Mouse (Mus musculus) limb, embryonic 14.5 days (tissue): Measurements from ENCODE around the gene Lnx1. TPM values are rescaled to one million over a fixed set of nuclear protein-coding genes. Genes with fewer than 3 reads are reported as not detected.
A peak's percentile ranks its signal among the peaks of the same experiment; 100 is the strongest.

Experiments used
- ATAC-seq: fragments of 200-750 bp; cut with Nextera tagmentation; 2 replicates; pipeline ENCODE4 v1.8.0; 2017; ENCODE audit warnings: low read depth, moderate number of reproducible peaks, moderate TSS enrichment; ENCODE audit not compliant: low FRiP score
- DNase-seq: peaks from one replicate; pipeline ENCODE4 v3.0.0-alpha.2; 2015; ENCODE audit warnings: low spot score
- H3K27ac ChIP-seq: fragments of 300-500 bp; sonication (generic); replicated peaks from 2 replicates; pipeline ENCODE4 v1.5.1; 2014; ENCODE audit warnings: low read depth, mild to moderate bottlenecking, low read length, moderate library complexity, mixed read lengths
- H3K27me3 ChIP-seq: fragments of 300-500 bp; sonication (generic); 2 replicates; pipeline ENCODE4 v1.6.1; 2014; ENCODE audit warnings: low read length, mixed read lengths; ENCODE audit not compliant: control insufficient read depth, insufficient read depth
- H3K36me3 ChIP-seq: fragments of 300-500 bp; sonication (generic); 2 replicates; pipeline ENCODE4 v1.6.1; 2014; ENCODE audit warnings: mild to moderate bottlenecking, low read length, moderate library complexity, mixed read lengths; ENCODE audit not compliant: control insufficient read depth, insufficient read depth
- H3K4me1 ChIP-seq: fragments of 300-500 bp; sonication (generic); 2 replicates; pipeline ENCODE4 v1.6.1; 2014; ENCODE audit warnings: antibody characterized with exemption, low read length, mixed read lengths; ENCODE audit not compliant: control insufficient read depth, insufficient read depth
- H3K4me2 ChIP-seq: fragments of 300-500 bp; sonication (generic); replicated peaks from 2 replicates; pipeline ENCODE4 v1.6.1; 2014; ENCODE audit warnings: low read depth, mild to moderate bottlenecking, low read length, moderate library complexity; ENCODE audit not compliant: severe bottlenecking
- H3K4me3 ChIP-seq: fragments of 300-500 bp; sonication (generic); replicated peaks from 2 replicates; pipeline ENCODE4 v1.5.1; 2014; ENCODE audit warnings: low read length
- H3K9ac ChIP-seq: fragments of 300-500 bp; sonication (generic); 2 replicates; pipeline ENCODE4 v1.6.1; 2014; ENCODE audit warnings: mild to moderate bottlenecking, low read depth, low read length, moderate library complexity; ENCODE audit not compliant: severe bottlenecking
- H3K9me3 ChIP-seq: fragments of 300-500 bp; sonication (generic); 2 replicates; pipeline ENCODE4 v1.6.1; 2016; ENCODE audit warnings: low read length; ENCODE audit not compliant: control insufficient read depth
- POLR2A ChIP-seq: fragments of 200-500 bp; IDR thresholded peaks from 2 replicates; pipeline ENCODE4 v1.8.0; 2012; ENCODE audit warnings: inconsistent platforms, mild to moderate bottlenecking, moderate library complexity, borderline replicate concordance; ENCODE audit not compliant: insufficient read depth, insufficient read length; ENCODE audit errors: extremely low read depth
- WGBS: fragments of 180-500 bp; shearing (Covaris S2); extraction: QIAGEN DNeasy Blood & Tissue Kit; methylation state at CpG from one replicate; pipeline ENCODE4 v1.1.7; 2014; 5-methylcytosine and 5-hydroxymethylcytosine counted together
- polyA plus RNA-seq, 2 experiments: library from polyadenylated mRNA; depleted of rRNA in 1 of 2; stranded (reverse) in 1 of 2; unstranded in 1 of 2; fragments of >200 nt; fragmentation: Nextera tagmentation in 1 of 2; extraction: Ambion mirVana in 1 of 2; gene quantifications; 2 replicates each; pipeline versions ENCODE4 v1.2.1 to v1.2.3; 2012 to 2014

The Lnx1 gene
- polyA plus RNA-seq, 2 experiments: 0.92 to 1.0 TPM

DNA sequence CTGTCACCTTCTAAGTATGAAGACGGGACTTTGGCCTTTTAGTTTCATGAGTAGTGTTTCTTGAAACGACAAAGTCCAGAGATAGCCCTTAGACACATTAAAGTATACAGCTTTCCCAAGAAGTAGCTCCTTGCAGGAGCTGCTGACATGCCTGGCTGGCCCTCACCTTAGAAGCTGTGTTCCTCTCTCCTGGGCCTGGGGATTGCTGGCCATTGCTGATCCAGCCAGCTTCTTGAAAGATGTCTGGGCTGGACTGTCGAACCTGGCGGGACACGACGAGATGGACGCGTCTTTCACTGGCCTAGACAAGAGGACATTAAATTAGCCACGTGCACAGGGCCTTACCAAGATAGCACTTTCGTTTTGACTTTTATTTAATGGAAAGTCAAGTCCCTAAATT, 92.2 kb downstream of the Lnx1 start:
- H3K4me3 ChIP-seq: no peak overlapping the region
- no peaks in the 10 kb centered on the region for H3K36me3 ChIP-seq
- no peak overlapping the region for H3K4me2 ChIP-seq
- peaks cover 14% of the 10 kb centered on the region for H3K4me1 ChIP-seq
- no peaks in the 10 kb centered on the region for H3K9me3 ChIP-seq
- H3K27ac ChIP-seq: no peak overlapping the region
- no peak for TF ChIP-seq POLR2A
- H3K27me3 ChIP-seq: no peaks in the 10 kb centered on the region
- 84% methylated on average over 10 of the region's 10 CpGs for WGBS
- DNase-seq (no peak), ATAC-seq (no peak)
- no peak overlapping the region for H3K9ac ChIP-seq

DNA sequence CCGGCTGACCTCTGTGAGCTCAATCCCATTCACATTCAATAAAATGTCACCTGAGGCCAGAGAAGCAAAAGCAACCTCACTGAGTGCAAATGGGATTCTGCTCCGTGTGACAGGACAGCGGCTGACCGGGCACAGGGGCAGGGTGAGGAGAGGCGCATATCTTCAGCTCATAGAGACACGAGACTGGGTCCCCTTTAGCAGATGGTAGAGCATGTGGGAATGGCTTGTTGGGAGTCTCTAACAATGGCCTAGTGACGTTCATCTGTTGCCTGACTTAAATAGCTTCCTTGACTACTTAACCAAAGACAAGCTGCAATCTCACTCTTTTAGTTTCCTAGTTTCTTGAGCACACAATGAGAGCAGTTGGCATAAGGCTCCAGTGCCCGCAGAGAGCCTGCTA, 96.5 kb downstream of the Lnx1 start:
- Histone ChIP-seq H3K4me3 (no peak overlapping the region), H3K9me3 (no peaks in the 10 kb centered on the region), H3K9ac (no peak overlapping the region), H3K4me2 (no peak overlapping the region), H3K36me3 (no peaks in the 10 kb centered on the region), H3K27ac (no peak overlapping the region), H3K4me1 (0 out of 2 replicates have a peak, but pooled peaks cover 5% of the 10 kb centered on the region), H3K27me3 (no peaks in the 10 kb centered on the region)
- WGBS: 89% methylated on average over 8 of the region's 8 CpGs
- DNase-seq: no peak
- ATAC-seq: no peak
- no peak for TF ChIP-seq POLR2A

DNA sequence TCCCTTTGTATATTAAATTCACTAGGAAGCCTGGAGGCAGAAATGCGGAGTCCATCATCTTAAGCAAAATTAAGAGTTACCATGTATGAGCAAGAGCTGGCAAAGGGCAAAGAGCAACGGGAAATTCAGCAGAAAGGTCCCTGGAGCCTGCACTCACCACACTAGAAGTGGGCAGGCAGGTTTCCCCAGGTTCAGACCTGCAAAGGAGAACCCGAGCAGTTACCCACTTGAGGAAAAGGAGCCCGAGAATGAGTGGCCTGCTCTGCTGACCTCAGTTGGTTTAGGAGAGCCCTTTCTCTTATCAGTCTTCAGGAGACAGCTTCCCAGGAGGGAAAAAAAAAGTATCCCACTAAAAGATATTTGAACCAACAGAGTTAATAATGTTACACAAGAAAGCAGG, 99.4 kb downstream of the Lnx1 start:
- WGBS: 73% methylated on average over 4 of the region's 4 CpGs
- ATAC-seq: no peak
- no peak for TF ChIP-seq POLR2A
- Histone ChIP-seq H3K4me1 (0 out of 2 replicates have a peak, but pooled peaks cover 5% of the 10 kb centered on the region), H3K27me3 (no peaks in the 10 kb centered on the region), H3K27ac (no peak overlapping the region), H3K4me2 (no peak overlapping the region), H3K4me3 (no peak overlapping the region), H3K9ac (no peak overlapping the region), H3K36me3 (peaks cover 8% of the 10 kb centered on the region), H3K9me3 (no peaks in the 10 kb centered on the region)
- DNase-seq: no peak

DNA sequence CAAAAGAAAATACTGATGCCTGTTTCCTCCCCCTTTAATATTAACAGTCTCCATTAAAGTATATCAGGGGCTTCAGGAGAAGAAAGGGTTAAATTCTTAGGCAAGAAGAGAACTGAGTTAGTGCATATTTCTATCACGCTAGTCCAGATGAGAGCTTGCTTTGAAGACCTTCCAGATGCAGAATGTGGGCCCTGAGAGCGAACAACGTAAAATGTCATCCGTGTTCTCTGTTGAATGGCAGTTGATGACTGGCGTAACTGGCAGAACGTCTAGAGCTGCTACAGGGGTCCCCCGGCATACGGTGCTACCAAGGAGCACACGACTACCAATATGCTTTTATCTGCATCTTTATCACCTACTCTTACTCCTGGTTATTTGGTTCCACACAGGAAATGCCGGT, 100.3 kb downstream of the Lnx1 start:
- peaks cover 9% of the 10 kb centered on the region for H3K36me3 ChIP-seq
- WGBS: 51% methylated on average over 10 of the region's 10 CpGs
- no peaks in the 10 kb centered on the region for H3K9me3 ChIP-seq
- DNase-seq (no peak), ATAC-seq (no peak)
- H3K4me3 ChIP-seq: no peak overlapping the region
- no peak overlapping the region; the same call in 1 of the 2 replicates for H3K27ac ChIP-seq
- 0 out of 2 replicates have a peak, but pooled peaks cover 5% of the 10 kb centered on the region for H3K4me1 ChIP-seq
- TF ChIP-seq POLR2A: no peak
- no peak overlapping the region for H3K9ac ChIP-seq
- H3K27me3 ChIP-seq: no peaks in the 10 kb centered on the region
- H3K4me2 ChIP-seq: no peak overlapping the region

DNA sequence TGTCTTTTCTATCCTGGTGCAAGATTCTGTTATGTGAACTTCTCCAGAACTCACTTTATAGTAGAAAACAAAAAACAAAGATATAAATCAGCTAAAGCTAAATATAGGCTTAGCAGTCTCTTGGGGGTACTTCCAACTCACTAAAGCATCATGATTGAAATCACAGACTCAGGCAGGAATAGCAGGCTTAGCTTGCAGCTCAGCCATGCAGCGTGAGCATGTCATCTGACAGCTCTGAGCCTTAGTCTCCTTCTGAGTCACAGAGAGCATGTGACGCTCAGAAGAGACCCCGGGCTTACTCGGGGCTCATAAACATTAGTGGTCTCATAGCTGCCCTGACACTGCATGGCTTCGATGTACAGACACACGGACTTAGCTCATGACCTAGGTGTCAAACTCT, 100.7 kb downstream of the Lnx1 start:
- no peak overlapping the region for H3K4me2 ChIP-seq
- H3K27ac ChIP-seq: no peak overlapping the region
- peaks cover 13% of the 10 kb centered on the region for H3K36me3 ChIP-seq
- H3K9me3 ChIP-seq: no peaks in the 10 kb centered on the region
- WGBS: 43% methylated on average over 6 of the region's 6 CpGs
- H3K9ac ChIP-seq: no peak overlapping the region
- H3K27me3 ChIP-seq: no peaks in the 10 kb centered on the region
- no peak overlapping the region for H3K4me3 ChIP-seq
- 0 out of 2 replicates have a peak, but pooled peaks cover 5% of the 10 kb centered on the region for H3K4me1 ChIP-seq
- no peak for TF ChIP-seq POLR2A
- DNase-seq: peak; percentile 50
- ATAC-seq: no peak

DNA sequence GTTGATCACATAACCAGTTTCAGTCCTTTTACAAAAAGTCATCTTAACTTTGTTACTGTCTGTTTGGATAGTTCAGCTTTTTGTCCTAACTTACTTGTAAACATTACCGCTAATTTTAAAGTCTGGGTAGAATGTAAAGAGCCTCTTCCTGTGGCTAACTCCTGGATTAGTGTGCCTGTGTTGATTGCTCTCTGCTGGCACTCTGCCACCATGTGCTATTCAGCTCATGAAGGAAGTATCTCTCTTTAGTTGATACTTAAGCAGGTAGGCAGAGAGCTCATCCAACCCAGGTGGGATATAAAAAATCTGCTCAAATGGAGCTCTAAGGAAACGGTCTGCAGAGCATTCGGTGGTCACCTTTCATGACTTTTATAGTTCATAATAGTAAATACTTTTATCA, 101.5 kb downstream of the Lnx1 start:
- 40% methylated on average over 3 of the region's 3 CpGs for WGBS
- DNase-seq: no peak
- 0 out of 2 replicates have a peak, but pooled peaks cover 5% of the 10 kb centered on the region for H3K4me1 ChIP-seq
- H3K4me2 ChIP-seq: no peak overlapping the region
- H3K36me3 ChIP-seq: peaks cover 19% of the 10 kb centered on the region
- H3K9me3 ChIP-seq: no peaks in the 10 kb centered on the region
- no peak for TF ChIP-seq POLR2A
- H3K9ac ChIP-seq: no peak overlapping the region
- ATAC-seq: no peak
- H3K27ac ChIP-seq: no peak overlapping the region
- no peak overlapping the region for H3K4me3 ChIP-seq
- H3K27me3 ChIP-seq: no peaks in the 10 kb centered on the region
